Mouse (Mus musculus) spleen, embryonic (tissue): ENCODE results near the gene Adgb.

Source experiments
- CTCF ChIA-PET: fragments of 350-600 bp; sonication (Branson Sonifier 250); formaldehyde crosslinking; loops from one replicate; lab custom pipeline; 2022; lab: Charles Lee

The Adgb gene

DNA sequence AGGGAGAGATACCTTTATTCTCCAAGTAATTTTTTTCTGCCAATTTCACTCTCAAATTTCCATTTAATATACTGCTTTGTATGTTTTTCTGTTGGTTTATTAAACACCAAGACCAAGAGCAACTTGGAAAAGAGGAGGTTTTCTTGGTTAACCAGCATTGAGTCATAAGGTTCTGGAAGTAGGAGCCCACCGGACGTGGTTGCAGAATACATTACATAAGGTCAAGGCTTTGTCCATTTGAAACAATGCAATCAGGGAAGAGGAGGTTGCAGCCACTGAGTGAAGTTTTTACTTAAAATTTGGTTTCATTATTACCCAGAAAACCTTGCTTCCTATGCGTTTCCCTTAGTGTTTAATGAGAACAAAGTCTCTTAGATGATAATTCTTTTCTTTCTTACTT lies 119.9 kb downstream of the Adgb start:
- CTCF ChIA-PET, result no interaction called here

DNA sequence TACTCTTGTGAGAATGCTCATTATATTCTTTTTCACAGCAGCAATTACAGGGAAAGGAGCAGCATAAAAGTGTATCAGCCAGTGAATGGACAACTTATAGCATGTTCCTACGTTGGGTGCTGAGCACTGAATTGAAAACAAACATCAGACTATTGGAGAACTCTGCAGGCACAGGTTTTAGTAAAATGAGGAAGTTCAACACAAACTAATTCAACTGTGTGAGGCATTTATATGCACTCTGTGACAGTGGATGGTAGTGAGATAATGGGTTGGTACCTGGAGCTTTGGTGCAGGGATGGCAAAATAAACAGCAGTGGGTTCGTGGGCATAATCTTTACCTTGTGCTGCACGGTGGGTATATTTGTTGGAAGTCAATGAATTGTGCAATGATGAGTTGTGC lies 121.6 kb downstream of the Adgb start:
- CTCF ChIA-PET, result no interaction called here

DNA sequence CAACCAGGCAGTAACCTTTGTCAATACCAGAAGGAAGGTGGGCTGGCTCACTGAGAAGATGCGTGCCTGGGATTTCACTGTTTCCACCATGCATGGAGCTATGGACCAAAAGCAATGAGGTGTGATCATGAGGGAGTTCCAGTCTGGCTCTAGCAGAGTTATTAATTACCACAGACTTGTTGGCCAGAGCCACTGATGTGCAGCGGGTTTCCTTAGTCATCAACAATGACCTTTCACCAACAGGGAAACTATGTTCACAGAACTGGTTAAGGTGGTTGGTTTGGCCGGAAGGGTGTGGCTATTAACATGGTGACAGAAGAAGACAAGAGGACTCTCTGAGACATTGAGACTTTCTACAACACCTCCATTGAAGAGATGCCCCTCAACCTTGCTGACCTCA lies 128.2 kb downstream of the Adgb start:
- CTCF ChIA-PET, result no interaction called here

DNA sequence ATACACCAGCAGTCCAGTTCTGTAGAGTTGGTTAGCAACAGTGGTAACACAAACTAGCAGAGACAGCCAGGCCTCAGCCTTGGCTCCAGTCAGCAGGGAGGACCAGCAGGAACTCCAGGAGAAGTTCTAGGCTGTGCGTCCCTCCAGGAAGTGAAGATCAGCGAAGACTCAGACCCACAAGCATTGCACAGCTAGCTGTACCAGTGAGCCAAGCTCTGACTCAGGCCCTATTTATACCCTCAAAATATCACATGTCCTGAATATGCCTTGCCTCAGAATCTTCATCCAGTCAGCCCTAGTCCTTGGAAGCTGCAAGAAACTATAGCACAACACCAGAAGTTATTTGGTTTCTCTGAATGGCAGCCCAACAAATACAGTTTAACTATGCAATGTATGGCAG lies 146.6 kb downstream of the Adgb start:
- CTCF ChIA-PET, result no interaction called here

DNA sequence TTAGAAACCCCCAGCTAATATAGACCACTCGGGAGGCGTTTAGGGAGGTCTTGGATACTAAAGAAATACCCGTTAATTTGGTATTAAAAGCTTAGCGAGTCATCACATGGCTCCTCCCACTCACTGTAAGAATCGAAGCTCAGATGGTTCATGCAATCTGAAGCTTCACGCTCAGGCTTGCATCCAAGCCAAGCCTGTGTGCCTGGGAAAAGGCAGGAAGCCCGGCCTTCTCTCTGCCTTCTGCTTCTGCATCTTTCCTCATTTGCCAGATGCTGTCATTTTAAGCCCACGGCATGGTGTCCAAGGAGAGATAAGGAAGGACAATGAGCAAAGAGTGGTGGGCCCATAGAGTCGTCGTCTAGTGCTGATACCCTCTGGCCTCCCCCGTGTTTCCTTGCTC lies 149.2 kb downstream of the Adgb start:
- CTCF ChIA-PET, result no interaction called here

DNA sequence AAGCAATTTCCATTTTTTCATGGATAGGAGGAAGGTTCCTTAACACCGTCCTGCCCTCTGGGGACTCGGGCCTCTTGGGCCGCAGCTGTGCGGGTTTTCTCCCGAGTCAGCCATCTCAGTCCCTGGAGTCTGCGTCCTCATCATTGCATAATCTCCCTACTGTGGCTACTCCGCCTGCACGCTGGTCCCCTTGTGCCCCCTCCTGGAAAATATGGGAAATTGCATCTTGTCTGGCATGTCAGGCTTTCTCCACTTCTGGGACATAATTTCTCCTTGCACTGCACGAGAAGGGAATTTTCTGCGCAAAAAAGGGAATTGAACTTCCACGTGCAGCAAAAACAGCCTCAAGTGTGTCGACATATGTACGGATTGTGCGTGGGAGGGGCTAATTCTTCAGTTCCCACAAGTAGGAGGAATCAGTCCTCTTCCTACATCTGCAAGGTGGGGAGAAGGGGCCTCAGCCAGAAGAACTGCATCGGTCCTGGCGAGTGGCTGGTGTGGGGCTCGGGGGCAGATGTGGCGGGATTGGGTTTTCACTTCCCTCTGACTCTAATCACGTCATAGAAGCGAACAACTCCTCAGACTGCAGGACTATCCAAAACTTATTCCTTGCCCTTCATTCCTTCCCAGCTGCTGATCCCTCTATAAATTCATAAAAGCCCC lies 150.9 kb downstream of the Adgb start:
- CTCF ChIA-PET, result no interaction called here

DNA sequence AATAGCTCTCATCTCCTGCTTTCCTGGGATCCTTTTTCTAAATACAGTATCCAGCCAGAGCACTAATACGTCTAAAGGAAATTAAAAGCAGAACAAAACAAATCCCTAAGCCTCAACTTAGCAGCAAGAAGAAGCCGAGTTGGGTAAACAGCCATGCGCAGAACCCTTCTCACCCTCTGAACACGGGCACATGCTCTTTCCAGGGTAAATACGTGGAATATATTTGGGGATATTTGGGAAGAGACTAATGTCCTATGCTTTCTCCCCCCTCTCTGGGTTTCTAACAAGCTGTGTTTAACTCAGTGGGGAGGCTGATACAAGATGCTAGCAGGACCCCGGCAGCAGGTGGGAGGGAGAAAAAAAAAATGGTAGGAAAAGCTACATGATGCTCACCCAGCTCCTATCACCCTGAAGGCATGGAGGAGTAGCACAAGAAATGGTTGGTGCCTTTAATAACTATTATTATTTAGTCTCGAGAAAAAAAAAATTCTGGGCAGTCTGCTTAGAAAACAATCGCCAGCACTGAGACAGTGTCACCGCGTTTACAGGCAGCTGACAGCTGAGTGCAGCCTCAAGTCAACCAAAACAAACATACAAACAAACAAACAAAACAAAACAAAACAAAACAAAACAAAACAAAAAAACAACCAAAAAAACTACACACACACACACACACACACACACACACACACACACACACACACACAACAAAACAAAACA lies 151.6 kb downstream of the Adgb start:
- CTCF ChIA-PET, result no interaction called here

DNA sequence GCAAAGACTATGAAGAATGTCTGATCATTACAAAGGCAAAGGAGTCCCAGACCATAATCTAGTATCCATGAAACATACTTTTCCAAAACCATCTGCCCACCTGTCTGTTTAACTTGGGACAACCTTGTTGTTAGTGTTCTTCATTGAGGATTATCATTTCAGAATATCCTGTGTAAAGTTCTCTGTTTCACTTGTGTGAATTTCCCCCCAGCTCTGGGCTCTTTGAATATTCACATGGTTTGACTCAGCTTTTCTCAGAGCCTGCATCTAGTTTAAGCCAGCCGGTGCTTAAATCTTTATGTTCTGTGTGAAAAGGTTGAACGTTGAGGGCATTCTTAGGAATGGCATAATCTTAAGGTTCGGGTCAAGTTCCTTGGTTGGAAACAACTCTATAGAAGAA lies 154.0 kb downstream of the Adgb start:
- CTCF ChIA-PET, result no interaction called here

DNA sequence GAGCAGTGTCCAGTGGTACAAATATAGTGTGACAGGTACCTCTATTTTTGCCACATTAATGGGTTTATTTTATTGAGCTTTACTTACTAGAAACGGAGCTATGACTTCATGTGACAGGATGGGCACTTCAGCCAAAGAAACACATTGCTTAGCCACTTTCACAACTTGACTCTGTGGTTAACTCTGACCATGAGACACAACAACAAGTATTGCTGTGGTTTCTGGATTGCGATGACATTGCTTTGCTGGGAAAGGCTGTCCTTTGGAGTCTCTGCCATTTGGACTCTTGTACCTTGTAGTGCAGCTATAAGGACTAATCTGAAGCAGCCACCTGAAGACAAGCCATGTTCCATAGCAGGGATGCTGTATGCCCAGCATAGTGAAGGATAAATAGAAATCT lies 156.5 kb downstream of the Adgb start:
- CTCF ChIA-PET, result no interaction called here

DNA sequence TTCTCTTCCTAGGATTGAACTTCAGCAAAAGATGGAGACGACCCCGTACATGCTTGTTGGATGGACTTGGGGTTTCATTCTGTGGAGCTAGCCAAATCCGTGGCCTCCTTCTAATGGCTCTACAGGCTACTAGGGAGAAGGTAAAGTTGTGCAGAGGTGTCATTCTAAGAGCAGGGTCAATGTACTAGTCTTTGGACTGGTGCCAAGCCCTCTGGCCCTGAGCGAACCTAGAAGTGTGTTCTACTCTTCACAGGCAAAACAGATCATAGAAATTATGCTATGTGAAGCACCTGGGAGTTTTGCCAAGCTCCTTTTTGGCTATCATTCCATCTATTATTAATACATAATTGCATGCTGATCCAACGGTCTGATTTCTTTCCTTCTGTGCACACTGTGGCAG lies 157.6 kb downstream of the Adgb start:
- CTCF ChIA-PET, result no interaction called here

DNA sequence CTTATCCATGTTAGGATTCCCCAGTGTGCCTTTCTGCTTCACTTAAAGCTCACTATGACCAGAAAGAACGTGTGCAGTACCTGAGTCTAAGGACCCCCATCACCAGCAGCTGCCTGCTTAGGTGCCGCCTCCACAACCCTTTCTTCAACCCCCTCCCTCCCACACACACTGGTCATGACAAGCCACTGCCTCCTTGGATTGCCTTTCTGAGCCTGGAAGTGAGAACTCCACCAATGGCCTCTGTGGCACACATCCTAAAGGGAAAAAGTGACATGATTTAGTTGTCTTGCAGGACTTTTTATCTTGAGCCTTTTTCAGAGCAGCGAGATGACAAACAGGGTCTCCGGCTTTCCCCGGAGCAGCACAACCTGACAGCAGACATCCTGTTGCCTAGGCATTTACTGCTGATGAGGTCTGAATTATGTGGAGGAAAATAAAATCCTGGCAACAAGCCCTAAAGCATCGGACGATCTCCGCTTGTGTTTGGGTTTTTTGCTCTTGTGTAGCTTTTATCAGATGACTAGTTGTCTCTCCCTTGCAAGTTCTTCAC lies 162.2 kb downstream of the Adgb start:
- CTCF ChIA-PET, result interaction anchor here (0.8 kb wide), 1 partner anchor 543 kb away, joined by 3 read pairs; no protein-coding TSS in a partner anchor

DNA sequence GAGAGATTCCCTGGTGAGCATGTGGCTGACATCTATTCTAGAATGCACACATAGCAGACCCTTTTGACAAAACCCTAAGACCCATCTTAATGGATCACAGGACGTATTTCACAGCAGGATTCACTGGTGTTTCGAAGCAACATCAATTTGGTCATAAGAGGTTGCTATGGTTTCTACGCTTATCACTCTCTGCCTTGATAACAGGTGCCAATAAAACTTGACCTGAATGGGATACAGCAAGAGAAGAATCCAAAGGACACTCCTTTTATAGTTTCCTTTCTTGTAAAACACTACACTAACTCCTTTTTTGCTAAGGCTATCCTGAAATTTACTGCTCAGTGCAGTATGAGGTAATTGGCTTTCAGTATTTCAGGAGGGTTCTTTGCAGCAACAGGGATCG lies 163.1 kb downstream of the Adgb start:
- CTCF ChIA-PET, result no interaction called here

DNA sequence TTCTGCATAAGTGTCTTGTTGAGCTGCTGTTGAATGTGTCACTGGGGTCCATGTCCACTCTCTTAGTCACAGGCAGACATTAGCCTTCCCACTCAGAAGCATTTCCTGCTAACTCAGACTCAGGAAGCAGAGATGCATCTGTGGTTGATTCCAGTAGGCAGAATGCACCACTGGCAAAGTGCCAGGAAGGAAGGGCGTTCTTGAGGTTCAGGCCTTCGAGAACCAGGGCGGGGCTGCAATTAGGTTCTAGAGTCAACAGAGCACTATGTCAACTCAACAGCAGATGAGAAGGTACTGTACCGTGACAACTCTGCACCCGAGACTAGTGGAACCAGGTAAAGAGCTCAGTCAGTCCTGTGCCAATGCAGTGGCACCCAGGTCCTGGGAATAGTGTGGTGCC lies 164.7 kb downstream of the Adgb start:
- CTCF ChIA-PET, result no interaction called here

DNA sequence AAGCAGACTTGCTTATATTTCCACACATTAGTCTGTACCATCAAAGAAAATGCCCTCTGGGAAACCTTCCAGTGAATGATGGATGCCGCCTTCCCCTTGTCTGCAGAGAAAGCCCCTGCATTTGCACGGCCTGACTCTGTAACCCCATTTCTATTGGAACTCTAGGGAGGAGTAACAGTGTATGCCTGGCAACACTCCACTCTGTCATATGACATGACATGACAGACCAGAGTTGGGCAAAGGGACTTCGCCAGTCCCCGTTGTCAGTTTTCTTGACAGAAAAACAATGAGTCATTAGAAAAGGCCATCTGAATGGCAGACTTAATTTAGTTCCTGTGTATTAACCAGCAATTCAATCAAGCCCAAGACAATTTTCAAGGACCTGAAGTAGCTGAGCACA lies 167.8 kb downstream of the Adgb start:
- CTCF ChIA-PET, result no interaction called here

DNA sequence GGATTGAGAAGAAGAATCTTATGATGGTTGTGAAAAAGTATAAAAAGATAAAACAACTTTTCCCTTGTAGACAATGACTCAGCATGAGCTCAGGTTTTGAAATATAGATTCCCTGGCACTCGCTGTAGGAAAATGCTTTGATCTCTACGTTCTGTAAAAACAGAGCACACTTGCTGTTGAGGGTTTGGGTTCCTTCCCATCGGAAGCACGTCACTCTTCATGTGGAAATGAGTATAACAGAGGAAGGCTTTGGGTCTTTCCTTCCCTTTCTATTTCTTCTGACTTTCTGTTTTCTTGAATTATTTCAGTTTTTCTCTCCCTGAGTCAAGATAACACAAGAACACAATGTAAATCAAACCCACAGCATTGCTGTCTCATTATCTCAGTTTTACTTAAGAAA lies 170.4 kb downstream of the Adgb start:
- CTCF ChIA-PET, result no interaction called here

DNA sequence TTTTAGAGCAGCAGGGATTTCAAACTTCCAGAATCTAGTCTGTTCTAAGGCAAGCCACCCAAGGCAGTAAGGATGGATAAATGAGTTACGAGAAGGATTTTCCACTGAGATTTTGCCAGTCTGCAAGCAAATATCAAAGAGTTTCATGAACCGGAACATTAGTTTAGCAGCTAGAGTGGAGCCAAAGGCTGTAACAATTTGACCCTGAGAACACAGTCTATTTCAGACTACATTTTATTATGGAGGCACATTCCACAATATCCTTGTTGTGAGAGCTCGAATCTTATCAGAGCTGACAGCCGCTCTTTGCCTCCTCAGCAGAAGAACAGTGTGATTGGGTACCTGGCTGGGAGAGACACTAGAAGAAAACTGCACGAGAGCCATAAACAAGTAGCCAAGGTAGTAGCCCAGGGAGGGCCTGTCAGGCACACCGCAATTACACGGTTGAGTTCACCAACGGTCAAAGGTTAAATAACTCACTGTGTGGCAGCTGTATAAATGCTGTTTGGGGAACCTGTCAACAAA lies 171.1 kb downstream of the Adgb start:
- CTCF ChIA-PET, result no interaction called here

DNA sequence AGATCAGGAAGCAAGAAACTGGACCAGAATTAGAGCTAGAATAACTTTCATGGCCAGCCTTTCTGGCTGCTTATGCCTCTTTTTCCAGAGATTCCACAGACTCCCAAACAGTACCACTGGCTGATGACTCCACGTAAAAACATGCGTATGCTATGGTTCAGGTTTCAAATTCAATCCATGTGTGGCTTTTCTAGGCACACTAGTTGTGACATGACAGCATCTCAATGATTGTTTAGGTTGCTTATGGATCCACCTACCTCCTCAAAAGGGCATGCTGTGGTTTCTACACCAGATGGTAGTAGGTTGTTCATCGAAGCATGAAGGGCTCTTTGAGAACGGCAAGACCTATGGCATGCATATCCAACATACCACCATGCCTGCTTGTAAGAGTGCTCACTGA lies 172.1 kb downstream of the Adgb start:
- CTCF ChIA-PET, result no interaction called here

DNA sequence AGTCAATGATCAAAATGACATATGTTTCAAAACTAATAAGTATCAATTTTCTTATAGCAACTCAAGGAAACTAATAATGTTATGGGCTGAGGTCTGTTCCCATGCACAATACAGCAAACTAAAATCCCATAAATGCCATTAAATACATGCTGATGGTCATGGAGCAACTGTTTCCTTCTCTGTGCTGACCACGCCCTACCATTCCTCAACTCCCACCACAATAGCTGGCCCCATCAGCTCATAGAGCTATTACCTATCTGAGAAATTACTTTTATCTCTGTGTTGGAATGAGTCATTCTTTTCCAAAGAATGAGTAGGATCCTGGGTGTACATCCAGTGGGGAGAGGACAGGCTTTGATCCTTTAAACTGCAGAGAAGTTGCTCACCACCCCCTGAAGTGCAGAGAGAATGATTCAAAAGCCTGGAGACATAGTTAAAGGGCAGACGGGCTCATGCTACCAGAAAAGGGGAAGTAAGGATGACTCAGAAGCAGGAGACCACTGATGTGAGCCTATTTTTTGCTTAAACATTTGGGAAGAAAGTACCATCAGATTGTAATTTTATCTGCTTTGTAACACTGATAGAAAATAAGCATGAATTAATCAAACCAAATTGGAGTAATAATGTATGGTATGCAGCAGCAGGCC lies 184.8 kb downstream of the Adgb start:
- CTCF ChIA-PET, result interaction anchor here (0.5 kb wide), 1 partner anchor 27 kb away, joined by 4 read pairs; no protein-coding TSS in a partner anchor
